Mouse (Mus musculus) embryo, embryonic 9.5 days (tissue): ENCODE results near the gene Gsta4.
A peak's percentile ranks its signal among the peaks of the same experiment; 100 is the strongest.
"Not testable (repeated sequence)": the region's sequence is repeated elsewhere in the genome, so short reads cannot be mapped to it uniquely, and the experiment has no call there.

Experiments used
- DNase-seq: peaks from one replicate; pipeline ENCODE4 v3.0.0-alpha.2; 2017; ENCODE audit errors: extremely low spot score

The Gsta4 gene

GRCm38 (mm10) chr9:78178197-78178596 is 4.4 kb upstream of the Gsta4 start:
- no peak for DNase-seq

GRCm38 (mm10) chr9:78179071-78179470 is 3.5 kb upstream of the Gsta4 start:
- no peak for DNase-seq

DNA sequence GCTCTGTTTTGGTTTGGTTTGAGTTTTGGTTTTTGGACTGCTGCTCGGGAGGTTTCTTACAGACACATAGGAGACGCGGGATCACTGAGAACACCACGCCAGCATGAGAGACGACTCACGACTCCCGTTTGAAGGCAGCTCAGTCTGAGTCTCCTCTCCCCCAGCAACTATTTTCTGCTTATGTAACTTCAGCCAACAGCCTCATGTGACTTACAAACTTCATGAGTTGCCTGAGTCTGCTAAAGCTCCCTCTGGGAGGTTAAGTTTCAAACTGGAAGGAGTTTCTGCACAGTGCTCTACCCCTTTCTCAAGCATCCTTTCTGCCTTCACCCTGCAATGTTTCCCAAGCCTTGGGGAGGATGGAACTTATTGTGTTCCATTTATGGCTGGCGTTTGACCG is 3.1 kb downstream of the Gsta4 start:
- DNase-seq: no peak

GRCm38 (mm10) chr9:78188910-78189309 is 6.3 kb downstream of the Gsta4 start:
- DNase-seq: no peak

- DNase-seq: peak; percentile 40
Observed at GRCm38 (mm10) chr9:78190651-78191634, 8.4 kb downstream of the Gsta4 start.

DNA sequence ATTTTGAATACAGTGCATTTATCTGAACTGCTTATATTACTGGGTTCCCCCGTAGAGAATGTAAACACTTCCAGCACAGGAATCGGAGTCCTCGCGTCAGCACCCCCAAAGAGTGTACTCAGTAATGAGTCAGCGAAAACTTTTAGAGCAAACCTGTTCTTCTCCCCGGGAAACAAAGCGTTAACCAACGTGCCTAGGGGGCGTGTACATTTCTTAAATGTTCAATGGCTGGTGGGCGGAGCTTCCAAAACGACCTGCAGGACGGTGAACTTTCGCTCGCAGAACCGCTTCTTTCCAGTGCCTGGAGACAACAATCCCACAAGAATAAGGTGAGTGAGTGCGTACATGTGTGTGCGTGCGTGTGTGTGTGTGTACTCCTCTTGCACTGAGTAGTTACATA is 9.2 kb downstream of the Gsta4 start:
- peak; percentile 83 for DNase-seq

DNA sequence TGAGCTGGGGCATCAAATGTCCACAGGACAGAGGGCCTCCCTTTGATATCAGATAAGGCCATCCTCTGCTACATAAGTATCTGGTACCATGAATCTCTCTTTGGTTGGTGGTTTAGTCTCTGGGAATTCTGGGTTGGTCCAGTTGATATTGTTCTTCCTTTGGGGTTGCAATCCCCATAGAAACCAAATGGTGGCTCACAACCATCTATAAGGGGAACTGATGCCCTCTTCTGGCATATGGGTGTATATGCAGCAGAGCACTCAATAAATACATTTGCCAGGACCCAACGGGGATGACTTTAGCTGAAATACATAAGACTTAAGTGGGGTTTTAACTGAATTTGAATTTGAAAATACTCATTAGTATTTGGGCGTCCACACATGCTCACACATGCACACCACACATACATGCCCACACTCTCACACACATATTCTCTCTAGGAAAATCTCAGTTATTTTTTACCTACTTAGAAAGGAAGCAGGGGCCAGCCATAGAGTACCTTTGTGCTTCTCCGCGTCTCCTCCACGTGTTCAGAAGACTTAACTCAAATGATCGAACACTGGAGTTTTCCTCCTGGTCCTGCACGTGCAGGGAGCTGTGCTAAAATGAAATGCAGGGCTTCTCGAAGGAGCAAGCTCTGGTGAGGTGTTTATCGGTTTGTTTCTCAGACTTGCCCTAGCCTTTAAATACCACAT is 11.5 kb downstream of the Gsta4 start:
- peak; percentile 55 for DNase-seq

- no peak for DNase-seq
Observed at GRCm38 (mm10) chr9:78195034-78195433, 12.5 kb downstream of the Gsta4 start.

DNA sequence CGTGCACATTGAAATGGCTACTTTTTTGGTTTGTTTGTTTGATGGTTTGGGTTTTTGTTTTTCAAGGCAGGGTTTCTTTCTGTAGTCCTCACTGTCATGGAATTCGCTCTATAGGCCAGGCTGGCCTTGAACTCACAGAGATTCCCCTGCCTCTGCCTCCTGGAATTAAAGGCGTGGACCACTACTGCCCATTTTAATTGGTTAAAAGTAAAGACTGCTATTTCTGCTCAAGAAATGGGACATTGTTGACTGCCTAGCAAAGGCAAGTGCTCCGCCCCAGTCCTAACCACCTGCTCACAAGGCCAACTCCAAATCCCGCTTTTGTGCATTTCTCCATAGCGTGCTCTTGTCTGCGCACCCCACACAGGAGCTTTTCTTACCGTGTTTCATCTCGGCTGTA is 15.2 kb downstream of the Gsta4 start:
- DNase-seq: no peak

- DNase-seq: no peak
Observed at GRCm38 (mm10) chr9:78204194-78204593, 21.6 kb downstream of the Gsta4 start.

- DNase-seq: no peak
Observed at GRCm38 (mm10) chr9:78208956-78209355, 26.4 kb downstream of the Gsta4 start.

DNA sequence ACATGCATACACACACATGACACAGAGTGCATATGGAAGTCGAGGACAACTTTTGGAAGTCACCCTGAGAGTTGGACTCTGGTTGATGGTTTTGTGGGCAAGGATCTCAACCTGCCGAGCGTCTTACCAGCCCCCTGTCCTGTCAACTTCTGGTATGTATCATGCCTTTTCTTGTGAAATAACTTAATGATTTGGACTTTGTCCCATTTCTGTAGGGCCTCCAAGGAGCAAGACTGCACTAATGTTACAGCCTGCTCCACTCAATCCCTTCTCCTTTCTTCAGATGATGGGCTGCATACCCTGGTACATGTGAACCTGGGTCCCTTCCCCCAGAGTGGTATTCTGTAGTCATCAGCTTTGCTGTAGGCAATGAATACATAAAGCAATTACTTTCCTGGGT is 27.5 kb downstream of the Gsta4 start:
- no peak for DNase-seq

- no peak for DNase-seq
Observed at GRCm38 (mm10) chr9:78210821-78211220, 28.2 kb downstream of the Gsta4 start.

- DNase-seq: no peak
Observed at GRCm38 (mm10) chr9:78211521-78211920, 28.9 kb downstream of the Gsta4 start.

DNA sequence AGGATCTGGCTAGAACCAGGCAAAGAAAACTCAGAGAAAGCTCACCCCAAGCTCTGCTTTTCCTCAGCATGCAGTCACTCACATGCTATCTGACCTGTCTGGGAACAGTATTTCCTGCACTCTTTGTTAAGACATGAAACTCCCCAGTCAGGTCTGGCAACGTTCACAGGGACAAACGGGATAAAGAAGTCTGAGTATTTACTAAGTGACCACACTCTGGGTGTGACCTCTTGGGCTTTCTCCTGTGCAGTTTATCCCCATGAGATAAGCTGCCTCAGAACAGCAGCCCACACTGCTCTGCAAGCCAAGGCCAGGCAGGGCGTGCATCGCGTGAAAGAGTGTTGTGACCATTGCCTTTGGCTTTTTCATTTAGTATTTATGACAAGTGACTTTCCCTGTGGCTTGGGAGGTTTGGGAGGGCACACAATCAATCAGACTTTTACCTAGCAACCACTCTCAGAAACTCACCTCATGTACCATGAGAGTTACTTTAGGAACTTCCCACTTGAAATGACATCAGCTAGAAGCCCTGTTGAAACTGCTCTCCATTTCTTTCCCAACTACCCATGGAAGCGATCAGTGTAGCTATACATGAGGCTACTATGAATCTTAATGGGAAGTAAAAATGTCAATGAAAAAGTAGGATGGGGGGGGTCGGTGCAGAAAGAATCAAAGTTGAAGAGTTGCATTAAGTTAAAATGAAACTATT is 29.9 kb downstream of the Gsta4 start:
- DNase-seq: no peak

DNA sequence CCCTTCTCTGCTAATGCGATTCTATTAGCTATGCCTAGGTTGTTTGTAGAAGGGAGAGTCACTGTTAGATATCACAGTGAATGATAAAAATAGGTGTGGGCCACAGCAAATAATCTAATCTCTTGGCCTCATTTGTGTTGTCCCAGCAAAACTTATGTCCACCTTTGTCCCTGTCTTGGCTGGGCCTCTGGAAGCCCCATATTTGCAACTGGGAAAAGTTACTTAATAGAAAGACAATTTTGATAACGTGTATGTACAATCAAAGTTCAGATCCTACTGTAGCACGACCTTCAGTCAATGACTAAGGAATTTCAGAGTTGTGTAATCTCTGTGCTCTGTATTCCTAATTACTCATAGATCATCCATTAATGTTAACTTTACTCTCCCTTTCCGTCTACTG is 34.5 kb downstream of the Gsta4 start:
- DNase-seq: no peak

DNA sequence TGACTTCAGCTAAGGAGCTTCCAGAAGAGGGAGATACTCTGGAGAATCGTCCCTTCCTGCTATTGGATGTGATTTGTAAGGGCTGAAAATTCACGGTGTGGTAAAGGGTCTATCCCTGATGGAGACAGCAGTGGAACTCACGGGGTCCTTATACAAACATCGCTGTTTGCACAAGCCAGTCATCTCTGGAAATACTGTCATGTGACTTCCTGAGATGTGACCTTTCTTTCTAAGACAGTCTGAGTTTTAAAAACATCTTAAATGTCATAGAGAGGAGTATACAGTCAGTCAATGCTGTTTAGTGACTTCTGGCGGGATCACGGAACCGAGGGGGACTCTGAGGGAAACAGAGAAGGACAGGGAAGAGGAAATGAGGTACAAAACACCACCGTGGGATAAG is 40.0 kb downstream of the Gsta4 start:
- DNase-seq: no peak

DNA sequence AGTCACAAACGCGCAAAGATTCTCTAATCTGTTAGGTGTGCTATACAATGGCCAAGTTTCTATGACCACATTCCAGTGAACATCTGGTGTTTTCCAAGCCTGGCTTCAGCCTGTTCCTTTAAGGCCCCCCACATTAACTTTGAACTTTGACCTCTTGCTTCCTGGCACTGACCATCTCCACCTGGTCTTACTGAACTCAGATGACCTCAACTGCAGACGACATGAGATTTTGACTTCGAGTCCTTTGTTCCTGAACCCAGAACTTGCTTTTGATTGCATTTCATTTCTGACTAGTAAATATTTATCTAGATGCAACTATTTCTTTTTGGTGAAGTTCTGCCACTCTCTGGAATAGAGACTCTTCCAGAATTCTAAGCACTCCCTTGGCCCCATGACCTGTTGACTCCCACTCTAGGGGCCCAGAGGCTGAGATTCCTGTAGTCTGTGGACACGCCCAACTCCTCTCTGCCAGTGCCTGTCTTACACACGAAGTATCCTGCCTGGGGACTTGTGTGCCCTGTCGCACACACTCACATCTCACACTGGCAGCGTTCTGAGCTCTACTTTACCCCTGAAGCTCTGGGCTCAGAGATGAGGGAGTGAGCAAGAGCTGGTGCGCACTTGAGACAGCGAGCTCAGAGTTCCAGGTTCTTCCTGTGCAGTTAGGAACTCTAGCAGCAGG is 40.8 kb downstream of the Gsta4 start:
- DNase-seq: peak; percentile 49

GRCm38 (mm10) chr9:78224418-78224817 is 41.8 kb downstream of the Gsta4 start:
- no peak for DNase-seq

DNA sequence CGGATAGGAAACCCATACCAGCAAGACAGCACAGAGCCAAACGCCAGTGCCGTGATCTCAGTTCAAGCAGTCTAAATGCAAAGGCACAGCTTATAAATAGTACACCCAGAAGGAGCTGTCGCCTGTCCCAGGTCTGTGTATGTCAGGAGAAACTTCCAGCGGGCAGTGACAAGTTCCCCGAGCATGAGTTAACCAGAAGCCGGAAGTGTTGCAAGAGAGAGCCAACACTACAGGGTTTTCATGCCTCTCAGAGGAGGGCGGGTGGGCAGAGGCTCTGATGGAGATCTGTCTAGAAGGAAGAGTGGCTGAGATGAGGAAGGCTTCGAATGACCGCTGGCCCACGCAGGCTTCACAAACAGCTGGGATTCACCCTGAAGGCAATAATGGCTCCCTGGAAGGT is 42.7 kb downstream of the Gsta4 start:
- DNase-seq: no peak

DNA sequence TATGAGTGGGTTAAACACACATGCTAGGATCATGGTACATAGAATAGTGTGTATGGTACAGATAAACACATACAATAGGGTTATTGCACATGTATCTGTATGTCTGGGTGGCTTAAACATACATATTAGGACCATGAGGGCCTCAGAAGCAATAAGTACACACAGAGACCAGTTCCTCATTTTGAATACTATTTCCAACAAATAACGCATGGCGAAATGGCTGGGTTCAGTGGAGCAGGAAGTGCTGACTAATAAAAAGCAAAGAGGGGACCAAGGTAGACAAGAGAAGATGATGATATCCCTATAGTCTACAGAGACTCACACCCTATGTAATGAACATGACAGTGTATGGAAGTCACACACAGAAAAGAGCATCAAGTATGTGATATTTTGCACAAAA is 45.5 kb downstream of the Gsta4 start:
- no peak for DNase-seq

DNA sequence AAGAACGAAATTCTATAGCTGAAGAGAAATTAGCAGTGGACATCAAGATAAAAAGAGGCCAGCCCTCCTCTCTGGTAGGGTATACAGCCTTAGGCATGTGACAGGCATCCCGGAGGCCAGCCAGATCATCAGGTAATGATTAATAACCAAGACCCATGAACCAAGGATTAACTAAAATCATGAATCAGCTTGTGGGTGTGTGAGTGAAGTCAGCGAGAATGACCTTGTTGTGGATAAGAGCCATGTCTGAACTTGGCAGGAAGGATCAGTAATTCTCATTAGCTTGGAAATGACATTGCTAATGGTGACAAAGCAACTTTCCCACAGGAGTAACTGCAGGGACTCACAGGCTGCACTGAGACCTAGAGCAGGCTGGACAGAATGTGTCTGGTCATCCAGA is 47.1 kb downstream of the Gsta4 start:
- DNase-seq: not testable (repeated sequence)
